Mouse (Mus musculus): ENCODE data around the gene Bpifc.
"Not testable (repeated sequence)": the region's sequence is repeated elsewhere in the genome, so short reads cannot be mapped to it uniquely, and the experiment has no call there.

Gene Bpifc

DNA sequence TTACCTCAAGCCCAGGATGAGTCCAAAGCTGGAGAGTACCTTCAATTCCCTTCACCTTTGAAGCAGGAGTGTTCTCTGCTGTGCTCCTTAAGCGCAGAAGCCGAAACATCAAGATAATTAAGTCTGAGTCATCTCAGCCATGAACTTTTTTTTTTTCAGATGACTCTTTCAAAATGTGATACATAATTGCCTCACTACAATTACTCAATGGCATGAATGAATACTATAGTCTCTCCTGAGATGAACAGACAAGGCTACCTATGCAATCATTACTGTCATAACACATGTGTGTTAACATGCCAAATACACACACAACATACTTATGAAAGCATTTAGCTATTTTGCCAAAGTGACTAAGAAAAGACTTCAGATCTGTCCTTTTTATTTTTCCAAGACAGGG, at the start of gene Bpifc:
Gene Bpifc (minus strand): TSS at position 115 of the 400 bp plus-strand sequence.
- DNase-seq (ENCODE audit: extremely low spot score): no peak

DNA sequence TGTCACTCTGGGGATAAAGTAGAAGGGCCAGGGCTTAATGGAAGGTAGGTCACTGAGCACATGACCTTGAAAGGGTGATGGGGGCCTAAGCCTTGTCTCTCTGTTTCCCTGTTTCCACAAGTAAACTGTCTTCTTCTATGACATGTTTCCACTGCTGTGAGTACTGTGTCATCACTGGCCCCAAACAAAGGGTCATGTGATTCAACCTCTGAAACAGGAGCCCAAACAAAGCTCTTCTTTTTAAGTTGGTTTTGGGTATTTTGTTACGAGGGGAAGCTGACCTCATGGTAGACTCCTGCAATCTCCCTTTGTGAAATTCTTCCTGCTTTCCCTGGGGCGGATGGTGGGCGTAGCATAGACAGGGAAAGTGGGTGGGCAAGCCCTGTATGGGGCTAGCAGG, 48.6 kb upstream of the Bpifc start:
- DNase-seq (ENCODE audit: extremely low spot score): no peak

GRCm38 (mm10) chr10:86057712-86058111, 46.0 kb upstream of the Bpifc start:
- no peak for DNase-seq (ENCODE audit: extremely low spot score)

DNA sequence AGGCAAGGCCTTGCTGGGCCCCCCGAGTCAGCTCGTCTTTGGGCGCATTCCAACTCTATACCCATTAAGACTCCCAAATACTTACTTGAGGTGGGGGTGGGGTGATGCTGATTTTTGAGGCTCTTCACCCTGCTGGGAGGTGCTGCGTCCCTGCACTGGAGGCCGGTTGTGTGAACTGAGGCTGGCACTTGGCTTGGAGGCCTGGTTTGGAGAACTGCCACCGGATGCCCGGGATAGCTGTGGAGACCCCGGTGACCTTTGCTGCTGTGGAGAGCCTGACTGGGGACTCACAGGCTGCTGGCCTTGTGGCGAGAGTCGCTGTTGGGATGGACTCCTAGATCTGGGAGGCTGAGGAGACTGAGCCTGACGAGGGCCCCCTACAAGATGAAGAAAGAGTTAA, 45.6 kb upstream of the Bpifc start:
- DNase-seq (ENCODE audit: extremely low spot score): no peak

DNA sequence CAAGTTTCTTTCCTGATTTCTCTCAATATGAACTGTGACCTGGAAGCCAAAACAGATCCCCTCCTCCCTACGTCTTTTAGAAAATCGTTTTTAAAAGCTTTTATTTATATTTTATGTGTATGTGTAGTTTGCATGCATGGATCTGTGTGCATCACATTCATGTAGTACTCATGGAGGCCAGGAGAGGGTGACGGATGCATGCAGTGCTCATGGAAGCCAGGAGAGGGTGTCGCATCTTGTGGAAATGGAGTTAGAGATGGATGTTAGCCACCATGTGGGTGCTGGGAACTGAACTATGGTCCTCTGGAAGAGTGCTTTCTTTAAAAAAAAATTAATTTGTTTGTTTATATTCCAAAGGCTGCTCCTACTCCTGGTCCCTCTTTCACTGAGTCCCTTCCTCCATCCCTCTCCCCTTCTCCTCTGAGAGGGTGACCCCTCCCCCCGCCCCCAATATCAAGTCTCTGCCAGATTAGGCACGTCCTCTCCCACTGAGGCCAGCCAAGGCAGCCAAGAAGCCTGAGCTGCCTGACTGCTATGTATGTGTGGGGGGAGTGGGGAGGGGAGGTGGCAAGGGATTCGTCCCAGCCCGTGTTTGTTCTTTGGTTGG, 44.7 kb upstream of the Bpifc start:
- no peak for DNase-seq (ENCODE audit: extremely low spot score)

DNA sequence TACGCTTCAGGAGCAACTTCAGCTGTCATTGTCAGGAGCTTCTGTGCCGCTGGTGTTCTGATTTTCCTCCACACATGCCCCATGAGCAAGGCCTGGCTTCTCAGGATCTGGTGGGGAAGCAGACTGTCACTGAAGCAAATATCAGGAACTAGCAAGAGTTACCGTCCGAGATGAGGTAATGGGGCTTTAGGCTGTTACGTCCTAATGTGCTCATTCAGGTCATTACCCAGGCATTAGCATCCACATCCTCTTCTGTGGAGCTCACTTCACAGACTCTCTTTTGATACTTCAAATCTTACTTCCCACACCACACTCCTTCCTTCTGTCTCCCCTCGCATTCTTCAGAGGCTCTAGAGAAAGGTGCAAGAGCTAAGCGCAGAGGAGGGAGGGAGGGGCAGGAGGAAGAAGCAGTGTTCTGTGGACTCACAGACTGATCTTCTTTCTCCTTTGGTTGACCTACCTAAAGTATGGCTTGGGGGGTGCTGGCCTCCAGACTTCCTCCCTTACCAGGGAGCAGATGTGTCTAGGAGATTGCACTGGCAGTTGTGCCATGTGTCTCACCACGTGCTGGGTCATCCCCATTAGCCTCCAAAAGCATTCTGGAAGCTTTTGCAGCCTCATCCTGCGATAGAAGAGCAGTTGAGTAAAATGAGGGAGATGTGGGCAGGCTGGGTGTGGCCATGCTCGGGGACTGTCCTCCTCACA, 41.3 kb upstream of the Bpifc start:
- no peak for DNase-seq (ENCODE audit: extremely low spot score)

- no peak for DNase-seq (ENCODE audit: extremely low spot score)
Measured at GRCm38 (mm10) chr10:86050522-86050921, 38.8 kb upstream of the Bpifc start.

DNA sequence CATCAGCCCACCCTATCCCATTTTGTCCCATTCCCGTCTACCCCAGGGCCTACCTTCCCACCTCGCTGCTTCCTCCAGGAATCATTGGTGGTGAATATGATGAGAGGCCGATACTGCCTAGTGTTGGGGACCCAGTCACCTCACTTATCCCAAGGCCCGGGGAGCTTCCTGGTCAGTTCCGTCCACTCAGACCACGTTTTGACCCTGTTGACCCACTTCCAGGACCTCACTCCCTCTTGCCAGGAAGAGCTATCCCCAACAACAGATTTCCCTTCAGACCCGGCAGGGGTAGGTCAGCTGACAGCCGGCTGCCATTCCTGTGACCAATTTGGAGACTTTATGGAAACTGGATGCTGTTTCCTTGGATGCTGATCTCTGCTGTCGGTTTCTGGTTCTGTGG, 36.1 kb upstream of the Bpifc start:
- no peak for DNase-seq (ENCODE audit: extremely low spot score)

GRCm38 (mm10) chr10:86046371-86046770, 34.7 kb upstream of the Bpifc start:
- DNase-seq (ENCODE audit: extremely low spot score): no peak

GRCm38 (mm10) chr10:86044066-86044465, 32.4 kb upstream of the Bpifc start:
- no peak for DNase-seq (ENCODE audit: extremely low spot score)

DNA sequence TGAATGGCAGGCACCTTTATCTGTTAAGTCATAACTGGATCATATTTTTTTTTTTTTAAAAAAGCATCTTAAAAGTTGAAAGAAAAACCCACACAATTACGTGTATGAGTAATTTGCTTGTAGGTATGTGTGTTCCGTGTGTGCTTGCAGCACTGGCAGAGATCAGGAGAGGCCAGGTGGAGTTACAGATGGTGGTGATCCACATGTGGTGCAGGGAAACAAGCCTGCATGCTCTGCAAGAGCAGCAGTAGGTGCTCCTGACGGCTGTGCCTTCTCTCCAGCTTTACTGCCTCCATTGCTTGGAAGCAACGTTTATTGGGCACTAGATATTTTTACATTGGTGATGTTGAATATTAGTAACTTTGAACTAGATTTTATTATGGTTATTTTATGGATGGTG, 32.0 kb upstream of the Bpifc start:
- DNase-seq (ENCODE audit: extremely low spot score): no peak

- DNase-seq (ENCODE audit: extremely low spot score): no peak
Measured at GRCm38 (mm10) chr10:86034007-86034728, 22.5 kb upstream of the Bpifc start.

DNA sequence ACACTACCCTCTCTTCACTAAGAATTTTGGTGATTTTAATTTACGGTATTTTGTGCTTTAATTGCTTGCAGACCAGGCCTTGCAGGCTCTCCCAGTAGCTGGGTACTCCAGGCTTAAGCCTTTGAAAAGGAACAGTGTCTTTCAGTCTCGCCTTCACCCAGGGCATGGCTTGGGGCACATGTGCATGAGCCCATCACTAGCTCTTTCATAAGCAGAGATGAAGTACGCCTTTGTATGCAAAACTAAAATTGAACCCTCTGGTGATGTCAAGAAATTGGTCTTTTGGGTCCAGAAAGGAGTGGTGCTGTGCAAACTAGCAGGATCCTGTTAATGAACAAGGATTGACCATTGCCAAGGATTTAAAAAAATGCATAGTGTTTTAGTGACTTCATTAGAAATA, 20.8 kb upstream of the Bpifc start:
- no peak for DNase-seq (ENCODE audit: extremely low spot score)

DNA sequence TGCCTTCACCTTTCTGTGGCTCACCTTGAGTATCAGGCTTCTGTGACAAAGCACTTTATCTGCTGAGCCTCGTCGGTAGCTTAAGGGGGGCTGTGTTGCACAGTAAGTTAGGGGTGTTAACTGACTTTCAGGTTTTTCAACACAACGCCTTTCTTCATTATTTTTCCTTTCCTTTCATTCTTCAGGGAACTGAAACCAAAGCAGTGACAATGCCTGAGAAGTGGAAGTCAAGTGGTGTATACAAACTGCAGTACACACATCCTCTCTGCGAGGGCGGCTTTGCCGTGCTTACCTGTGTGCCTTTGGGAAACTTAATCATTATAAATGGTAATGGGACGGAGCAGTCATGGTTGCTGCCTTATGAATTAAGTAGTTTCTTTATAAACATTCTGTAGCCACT, 19.0 kb upstream of the Bpifc start:
- DNase-seq (ENCODE audit: extremely low spot score): no peak

DNA sequence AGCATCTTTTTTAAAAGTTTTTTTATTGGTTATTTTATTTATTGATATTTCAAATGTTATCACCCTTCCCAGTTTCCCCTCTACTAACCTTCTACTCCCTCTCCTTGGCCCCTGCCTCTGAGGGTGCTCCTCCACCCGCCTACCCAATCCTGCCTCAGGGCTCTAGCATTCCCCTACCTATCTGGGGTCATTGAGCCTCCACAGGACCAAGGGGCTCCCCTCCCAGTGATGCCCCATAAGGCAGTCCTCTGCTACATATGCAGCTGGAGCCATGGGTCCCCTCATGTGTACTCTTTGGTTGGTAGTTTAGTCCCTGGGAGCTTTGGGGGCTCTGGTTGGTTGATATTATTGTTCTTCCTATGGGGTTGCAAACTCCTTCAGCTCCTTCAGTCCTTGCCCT, 15.1 kb upstream of the Bpifc start:
- not testable (repeated sequence) for DNase-seq (ENCODE audit: extremely low spot score)

- no peak for DNase-seq (ENCODE audit: extremely low spot score)
Measured at GRCm38 (mm10) chr10:86026354-86026753, 14.7 kb upstream of the Bpifc start.

GRCm38 (mm10) chr10:86025906-86026305, 14.2 kb upstream of the Bpifc start:
- no peak for DNase-seq (ENCODE audit: extremely low spot score)

GRCm38 (mm10) chr10:86023149-86023548, 11.5 kb upstream of the Bpifc start:
- no peak for DNase-seq (ENCODE audit: extremely low spot score)

DNA sequence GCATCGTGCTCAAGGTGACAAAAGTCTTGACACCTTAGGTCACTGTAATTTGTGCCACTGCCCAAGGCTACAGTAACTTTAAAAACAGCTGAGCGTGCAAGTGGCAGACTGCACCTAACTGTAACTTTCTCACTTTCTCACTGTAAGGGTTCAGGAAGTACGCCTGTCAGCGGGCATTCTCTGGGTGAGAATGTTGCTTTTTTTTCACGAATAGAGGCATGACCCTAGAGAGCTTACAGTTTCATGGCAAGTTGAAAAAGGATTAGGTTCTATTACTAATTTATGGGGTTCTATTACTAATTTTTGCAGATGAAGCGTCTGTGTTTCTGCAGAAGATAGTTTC, 10.8 kb upstream of the Bpifc start:
- no peak for DNase-seq (ENCODE audit: extremely low spot score)

GRCm38 (mm10) chr10:86021749-86022473, 10.2 kb upstream of the Bpifc start, which contains the start of gene Fbxo7:
Gene Fbxo7, plus strand, starts transcription at chr10:86021972.
- peak; percentile 91 for DNase-seq (ENCODE audit: extremely low spot score)

- no peak for DNase-seq (ENCODE audit: extremely low spot score)
Measured at GRCm38 (mm10) chr10:86021408-86021748, 9.7 kb upstream of the Bpifc start.

DNA sequence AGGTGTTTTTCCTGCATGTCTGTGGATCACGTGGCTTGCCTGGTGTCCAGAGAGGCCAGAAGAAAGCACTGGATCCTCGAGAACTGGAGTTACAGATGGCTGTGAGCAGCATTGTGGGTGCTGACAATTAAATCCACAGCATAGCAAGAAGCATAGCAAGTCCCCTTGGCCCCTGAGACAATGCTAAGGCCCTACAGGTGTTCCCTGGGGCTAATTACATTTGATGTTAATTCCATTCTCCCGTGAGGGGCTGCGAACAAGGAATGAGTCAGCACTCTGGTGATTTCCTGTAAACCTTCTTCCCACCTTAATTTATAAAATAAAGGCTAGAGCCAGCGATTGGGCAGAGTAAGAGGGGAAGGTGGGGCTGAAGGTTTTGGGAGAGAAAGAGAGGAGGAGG, 7.1 kb upstream of the Bpifc start:
- no peak for DNase-seq (ENCODE audit: extremely low spot score)

- DNase-seq (ENCODE audit: extremely low spot score): no peak
Measured at GRCm38 (mm10) chr10:86017781-86018180, 6.1 kb upstream of the Bpifc start.
